Mouse (Mus musculus): ENCODE results near the gene Cpne2.

Gene Cpne2

GRCm38 (mm10) chr8:94582569-94582968, 49.8 kb downstream of the Cpne2 start:
- DNase-seq: no peak

GRCm38 (mm10) chr8:94584238-94584817, 51.5 kb downstream of the Cpne2 start:
- peak in 1 of 2 experiments; percentile 23 for DNase-seq

GRCm38 (mm10) chr8:94591691-94592090, 58.9 kb downstream of the Cpne2 start:
- no peak for DNase-seq

- DNase-seq: no peak
Observed at GRCm38 (mm10) chr8:94594211-94594610, 61.4 kb downstream of the Cpne2 start.

- no peak for DNase-seq
Observed at GRCm38 (mm10) chr8:94600478-94600877, 67.7 kb downstream of the Cpne2 start.

GRCm38 (mm10) chr8:94601034-94601606, 68.3 kb downstream of the Cpne2 start:
- peak in 1 of 2 experiments; percentile 31 for DNase-seq

GRCm38 (mm10) chr8:94601607-94602385, 69.0 kb downstream of the Cpne2 start, which contains the start of the genes Rspry1 and Fam192a:
TSS of gene Rspry1 (plus strand) at chr8:94601937.
TSS of gene Fam192a (minus strand) at chr8:94601997.
- DNase-seq: peak; percentile 99 to 100

- DNase-seq: peak in 1 of 2 experiments; percentile 11
Observed at GRCm38 (mm10) chr8:94602471-94603131, 69.8 kb downstream of the Cpne2 start.

GRCm38 (mm10) chr8:94604030-94604429, 71.2 kb downstream of the Cpne2 start:
- DNase-seq: no peak

GRCm38 (mm10) chr8:94607064-94607463, 74.3 kb downstream of the Cpne2 start:
- DNase-seq: no peak
